Mouse (Mus musculus) thymus, adult 2 months (tissue): Measurements from ENCODE around the gene Nmnat2.

ENCODE experiments used
- CTCF ChIP-seq: fragments of 200-500 bp; IDR thresholded peaks from 2 replicates; pipeline ENCODE4 v1.5.1; 2012; ENCODE audit warnings: mild to moderate bottlenecking, control low read depth, low read length, moderate library complexity, borderline replicate concordance; ENCODE audit not compliant: control insufficient read depth, poor library complexity, insufficient read depth; ENCODE audit errors: extremely low read depth
- POLR2A ChIP-seq: fragments of 200-500 bp; IDR thresholded peaks from 2 replicates; pipeline ENCODE4 v1.6.1; 2012; ENCODE audit warnings: mild to moderate bottlenecking, low read length, control low read depth, moderate library complexity; ENCODE audit not compliant: control insufficient read depth, poor library complexity, insufficient read depth; ENCODE audit errors: extremely low read depth

DNA sequence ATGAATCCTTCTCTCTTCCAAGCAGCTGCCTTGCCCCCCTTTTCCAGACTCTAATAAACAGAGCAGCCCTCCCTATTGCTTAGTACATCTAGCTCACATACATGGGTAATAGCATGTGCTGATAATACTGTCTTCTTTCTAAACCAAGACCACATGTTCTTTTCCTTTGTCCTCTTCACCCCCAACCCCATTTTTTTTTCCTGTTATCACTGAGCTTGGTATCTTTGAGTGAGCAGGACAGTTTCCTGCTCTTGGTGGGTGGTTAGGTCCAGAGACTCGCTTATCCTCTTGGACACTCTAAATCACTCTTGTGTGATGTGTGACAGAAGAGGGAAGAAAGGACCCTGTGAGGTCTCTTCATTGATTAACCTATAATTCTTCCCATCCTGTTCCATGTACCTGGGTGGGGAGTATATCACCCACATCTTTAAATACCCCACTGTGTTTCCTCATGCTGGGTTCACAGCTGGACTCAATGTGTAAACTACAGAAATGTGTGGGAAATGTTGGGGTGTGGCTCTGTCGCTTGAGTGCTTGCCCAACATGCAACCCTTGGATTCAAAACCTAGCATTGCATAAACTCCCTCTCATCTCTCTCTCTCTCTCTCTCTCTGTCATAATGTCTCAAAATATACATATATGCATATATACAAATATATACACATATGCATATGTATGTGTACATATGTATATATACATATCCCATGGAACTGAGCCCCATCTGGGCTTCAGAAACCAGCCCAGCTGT, 58.9 kb downstream of the Nmnat2 start:
- TF ChIP-seq POLR2A: no peak
- TF ChIP-seq CTCF: no peak
